Mouse (Mus musculus): Measurements from ENCODE around the gene Adcy6. TPM values are rescaled to one million over a fixed set of nuclear protein-coding genes. Genes with fewer than 3 reads are reported as not detected.

Gene Adcy6
- polyA plus RNA-seq, 1 experiment: 62.8 TPM

DNA sequence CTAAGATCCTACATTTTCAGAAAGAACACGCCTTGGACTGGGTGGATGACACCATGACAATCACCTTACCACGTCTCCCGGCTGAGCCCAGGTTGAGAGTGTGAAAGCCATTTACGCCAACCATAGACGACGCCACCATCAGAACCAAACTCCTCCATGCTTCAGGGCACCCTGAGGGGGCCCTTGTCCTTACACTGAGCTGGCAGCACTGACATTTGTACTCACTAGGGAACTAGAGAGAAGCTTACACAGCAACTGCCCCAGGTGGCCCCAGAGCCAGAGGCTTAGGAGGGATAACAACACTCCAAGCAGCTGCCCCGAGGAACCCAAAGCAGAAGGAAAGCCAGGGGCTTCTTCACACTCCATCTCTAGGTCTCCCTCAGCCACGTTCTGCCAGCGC is 3.1 kb downstream of the Adcy6 start:
- Histone ChIP-seq H3K4me1 (ENCODE audit: control insufficient read depth, insufficient read depth, low read length) (peaks cover 6% of the 10 kb centered on the region; the same call in 1 of the 2 replicates), H3K4me3 (replicated peaks; ENCODE audit: extremely low read depth, low read depth, low read length) (no peak overlapping the region)
- no peak for TF ChIP-seq POLR2A (IDR thresholded peaks at IDR 0.05; ENCODE audit: borderline replicate concordance, extremely low read depth, low read depth, low read length)
- TF ChIP-seq CTCF (IDR thresholded peaks at IDR 0.05; ENCODE audit: insufficient read depth, low read length): no peak
- 67% methylated on average over 9 of the region's 9 CpGs for WGBS
- no peak for DNase-seq

DNA sequence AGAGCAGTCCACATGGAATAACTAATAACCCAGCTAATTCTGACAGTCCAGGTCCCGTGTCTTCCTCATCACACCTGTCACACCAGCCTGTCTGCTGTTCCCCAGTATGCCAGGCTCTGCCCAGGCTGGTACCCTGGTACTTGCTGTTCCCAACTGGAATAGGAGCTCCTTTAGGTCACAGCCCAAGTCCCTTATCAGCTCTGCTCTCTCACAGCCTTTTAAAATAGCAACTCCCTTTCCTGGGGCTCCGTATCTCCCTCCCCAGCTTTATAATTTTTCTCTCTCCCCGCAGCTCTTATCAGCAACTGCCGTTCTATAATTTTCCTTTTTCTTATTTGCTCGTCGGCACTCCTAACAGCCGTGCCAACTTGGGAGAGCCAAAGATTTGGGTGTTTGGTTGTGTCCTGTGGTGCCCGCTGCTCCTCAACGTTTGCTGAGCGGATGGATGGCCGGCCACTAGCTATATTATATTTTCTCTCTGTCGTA is 3.8 kb downstream of the Adcy6 start:
- no peak for DNase-seq
- no peak overlapping the region for H3K4me3 ChIP-seq (replicated peaks; ENCODE audit: extremely low read depth, low read depth, low read length)
- H3K4me1 ChIP-seq (ENCODE audit: control insufficient read depth, insufficient read depth, low read length): peaks cover 6% of the 10 kb centered on the region; the same call in 1 of the 2 replicates
- WGBS: 61% methylated on average over 12 of the region's 12 CpGs
- no peak for TF ChIP-seq POLR2A (IDR thresholded peaks at IDR 0.05; ENCODE audit: borderline replicate concordance, extremely low read depth, low read depth, low read length)
- TF ChIP-seq CTCF (IDR thresholded peaks at IDR 0.05; ENCODE audit: insufficient read depth, low read length): no peak

DNA sequence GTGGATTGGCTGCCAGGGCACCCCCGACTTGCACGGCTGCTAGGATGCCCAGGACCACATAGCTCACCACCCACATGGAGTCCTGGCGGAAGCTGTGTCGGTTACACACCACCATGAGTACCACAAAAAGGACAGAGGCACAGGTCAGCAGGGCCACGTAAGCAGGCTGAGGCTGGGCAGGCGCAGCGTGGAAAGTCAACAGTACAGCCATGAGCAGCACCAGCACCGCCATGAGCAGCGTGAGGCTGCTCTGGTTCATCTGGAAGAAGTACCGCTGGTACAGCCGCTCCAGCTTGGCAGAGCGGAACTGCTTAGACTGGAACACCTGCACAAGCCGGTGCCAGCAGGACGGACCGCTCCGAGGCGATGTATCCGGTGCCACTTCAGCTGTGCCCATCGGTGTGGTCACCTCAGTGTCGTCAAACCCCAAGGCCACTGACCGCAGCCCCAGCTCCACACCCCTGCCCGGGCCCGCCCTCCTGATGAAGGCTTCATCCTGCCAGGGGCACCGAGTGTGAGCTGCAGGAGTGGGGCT is 5.8 kb downstream of the Adcy6 start:
- 89% methylated on average over 24 of the region's 24 CpGs for WGBS
- DNase-seq: no peak
- no peak overlapping the region for H3K4me3 ChIP-seq (replicated peaks; ENCODE audit: extremely low read depth, low read depth, low read length)
- TF ChIP-seq CTCF (IDR thresholded peaks at IDR 0.05; ENCODE audit: insufficient read depth, low read length): no peak
- TF ChIP-seq POLR2A (IDR thresholded peaks at IDR 0.05; ENCODE audit: borderline replicate concordance, extremely low read depth, low read depth, low read length): no peak
- peaks cover 6% of the 10 kb centered on the region; the same call in 1 of the 2 replicates for H3K4me1 ChIP-seq (ENCODE audit: control insufficient read depth, insufficient read depth, low read length)

DNA sequence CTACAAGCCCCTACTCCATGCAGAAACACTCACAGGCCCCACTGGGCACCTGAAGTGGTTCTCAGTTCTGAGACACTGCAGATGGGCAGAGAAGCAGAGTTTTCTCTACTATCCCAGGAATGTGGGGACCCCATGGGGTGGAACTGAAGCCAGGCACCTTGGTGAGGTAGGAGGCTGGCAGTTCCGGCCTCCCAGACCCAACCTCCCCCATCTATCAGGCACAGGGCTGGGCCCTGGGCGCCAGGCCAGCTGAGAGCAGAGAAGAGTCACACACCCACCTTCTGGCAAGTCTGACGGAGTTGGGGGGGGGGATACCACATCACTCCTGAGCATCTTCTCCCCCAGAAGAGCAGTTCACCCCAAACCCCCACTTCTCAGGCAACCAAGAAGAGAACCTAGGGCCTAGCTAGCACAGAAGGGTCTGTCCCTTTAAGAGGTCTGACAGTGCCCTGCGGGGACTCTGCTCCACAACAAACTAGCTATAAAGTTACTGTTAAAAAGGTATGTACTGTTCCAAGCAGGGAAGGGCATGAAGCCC is 6.9 kb downstream of the Adcy6 start:
- DNase-seq: no peak
- TF ChIP-seq POLR2A (IDR thresholded peaks at IDR 0.05; ENCODE audit: borderline replicate concordance, extremely low read depth, low read depth, low read length): no peak
- no peak for TF ChIP-seq CTCF (IDR thresholded peaks at IDR 0.05; ENCODE audit: insufficient read depth, low read length)
- H3K4me1 ChIP-seq (ENCODE audit: control insufficient read depth, insufficient read depth, low read length): peaks cover 4% of the 10 kb centered on the region; the same call in 1 of the 2 replicates
- WGBS: 34% methylated on average over 4 of the region's 4 CpGs
- H3K4me3 ChIP-seq (replicated peaks; ENCODE audit: extremely low read depth, low read depth, low read length): no peak overlapping the region

DNA sequence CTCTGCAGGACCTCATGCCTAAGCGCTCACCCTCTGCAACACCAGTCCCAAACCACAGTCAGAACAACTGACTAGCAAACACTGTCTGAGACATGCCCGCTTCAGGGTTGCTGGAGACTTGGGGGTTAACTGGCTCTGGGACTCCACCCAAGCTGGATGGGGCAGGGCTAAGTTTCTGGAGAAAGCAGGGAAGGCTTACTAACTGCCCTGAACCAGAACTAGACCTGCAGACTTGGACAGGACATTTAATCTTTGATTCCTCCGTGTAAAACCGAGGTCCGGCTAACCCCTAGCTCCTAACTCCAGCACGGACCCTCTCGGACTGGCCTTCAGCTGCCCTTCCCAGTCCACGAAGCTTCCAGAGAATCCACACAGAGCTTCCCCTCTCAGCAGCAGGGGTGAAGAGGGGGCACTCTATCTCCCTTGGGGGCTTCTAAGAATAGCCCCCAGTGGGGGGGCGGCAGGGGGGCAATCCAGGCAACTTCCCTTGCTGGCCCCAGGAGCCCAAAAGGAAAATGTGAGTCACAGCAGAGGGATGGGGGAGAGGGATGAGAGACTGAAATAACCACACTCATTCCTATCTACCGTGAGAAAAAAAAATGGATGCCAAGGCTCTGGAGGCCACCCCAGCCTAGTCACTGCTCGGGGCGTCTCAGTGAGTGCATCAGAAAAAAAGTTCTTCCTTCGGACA is 7.5 kb downstream of the Adcy6 start:
- DNase-seq: no peak
- Histone ChIP-seq H3K4me3 (replicated peaks; ENCODE audit: extremely low read depth, low read depth, low read length) (no peak overlapping the region), H3K4me1 (ENCODE audit: control insufficient read depth, insufficient read depth, low read length) (peaks cover 3% of the 10 kb centered on the region; the same call in 1 of the 2 replicates)
- TF ChIP-seq POLR2A (IDR thresholded peaks at IDR 0.05; ENCODE audit: borderline replicate concordance, extremely low read depth, low read depth, low read length) (no peak), CTCF (IDR thresholded peaks at IDR 0.05; ENCODE audit: insufficient read depth, low read length) (no peak)
- 38% methylated on average over 13 of the region's 13 CpGs for WGBS

DNA sequence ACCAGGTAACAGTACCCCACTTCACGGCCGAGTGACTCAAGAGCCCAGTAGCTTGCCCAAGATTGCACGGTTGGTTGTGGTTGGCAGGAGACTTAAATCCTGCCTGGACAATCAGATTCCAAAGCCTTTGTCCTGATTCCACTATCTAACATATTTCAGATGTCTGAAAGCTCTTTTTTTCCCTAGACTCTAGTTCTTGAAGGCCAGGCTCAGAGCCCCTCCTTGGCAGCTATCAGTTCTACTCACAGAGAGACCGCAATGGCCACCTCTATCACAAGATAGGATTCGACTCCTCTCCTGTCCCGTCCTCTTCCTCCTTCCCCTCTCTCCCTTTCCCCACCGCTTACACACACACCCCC is 8.1 kb downstream of the Adcy6 start:
- no peak for DNase-seq
- Histone ChIP-seq H3K4me1 (ENCODE audit: control insufficient read depth, insufficient read depth, low read length) (no peaks in the 10 kb centered on the region; the same call in 1 of the 2 replicates), H3K4me3 (replicated peaks; ENCODE audit: extremely low read depth, low read depth, low read length) (no peak overlapping the region)
- TF ChIP-seq POLR2A (IDR thresholded peaks at IDR 0.05; ENCODE audit: borderline replicate concordance, extremely low read depth, low read depth, low read length): no peak
- no peak for TF ChIP-seq CTCF (IDR thresholded peaks at IDR 0.05; ENCODE audit: insufficient read depth, low read length)
- 63% methylated on average over 7 of the region's 7 CpGs for WGBS

DNA sequence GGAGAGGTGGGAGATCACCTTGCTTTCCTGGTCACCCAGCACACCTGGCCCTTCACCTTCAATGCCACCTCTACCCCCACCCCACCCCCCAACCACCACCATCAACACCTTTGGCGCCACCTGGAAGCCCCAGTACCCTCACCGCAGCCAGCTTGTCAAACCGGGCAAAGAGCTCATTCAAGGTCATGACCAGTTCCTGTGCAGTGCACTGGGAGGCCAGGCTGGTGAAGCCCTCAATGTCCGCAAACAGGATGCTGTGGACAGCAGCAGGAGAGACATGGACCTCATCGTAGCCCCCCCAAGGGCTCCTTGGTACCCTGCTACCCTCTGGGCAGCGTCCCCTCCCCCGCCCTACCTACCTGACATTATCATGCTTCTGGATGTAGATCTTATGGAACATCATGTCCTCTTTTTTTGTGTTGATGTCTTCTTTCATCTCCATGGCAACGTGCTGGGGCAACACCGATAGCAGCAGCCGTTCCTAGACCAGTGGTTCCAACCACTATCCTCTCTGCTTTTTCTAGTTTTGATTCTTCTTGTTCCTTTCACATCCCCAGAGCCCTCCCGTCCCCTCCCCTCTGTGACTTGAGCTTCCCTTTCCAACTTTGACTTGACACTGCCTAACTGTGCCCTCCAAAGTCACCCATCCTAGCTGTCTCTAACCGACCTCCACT is 9.7 kb downstream of the Adcy6 start:
- no peak for DNase-seq
- WGBS: 84% methylated on average over 12 of the region's 12 CpGs
- TF ChIP-seq CTCF (IDR thresholded peaks at IDR 0.05; ENCODE audit: insufficient read depth, low read length) (no peak), POLR2A (IDR thresholded peaks at IDR 0.05; ENCODE audit: borderline replicate concordance, extremely low read depth, low read depth, low read length) (no peak)
- no peaks in the 10 kb centered on the region; the same call in 1 of the 2 replicates for H3K4me1 ChIP-seq (ENCODE audit: control insufficient read depth, insufficient read depth, low read length)
- no peak overlapping the region for H3K4me3 ChIP-seq (replicated peaks; ENCODE audit: extremely low read depth, low read depth, low read length)

DNA sequence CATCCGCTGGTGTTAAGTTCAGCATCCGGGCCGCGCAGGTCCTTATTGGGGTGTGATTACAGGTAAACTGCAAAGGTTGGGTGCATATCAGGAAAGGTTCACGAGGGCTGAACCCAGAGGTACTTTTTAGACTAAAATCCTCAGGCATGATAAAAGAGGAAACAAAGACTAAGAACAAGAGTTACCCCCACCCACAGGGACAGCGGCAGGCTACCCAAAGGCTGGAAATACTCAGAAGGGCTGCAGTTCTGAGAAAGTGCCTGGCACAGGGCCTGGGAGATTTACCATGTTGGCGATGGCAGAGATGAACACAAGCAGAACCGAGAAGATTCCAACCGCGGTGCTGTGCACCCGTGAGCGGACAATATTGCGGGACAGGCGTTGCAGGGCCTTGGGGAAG is 13.3 kb downstream of the Adcy6 start:
- 92% methylated on average over 14 of the region's 14 CpGs for WGBS
- Histone ChIP-seq H3K4me1 (ENCODE audit: control insufficient read depth, insufficient read depth, low read length) (no peaks in the 10 kb centered on the region), H3K4me3 (replicated peaks; ENCODE audit: extremely low read depth, low read depth, low read length) (no peak overlapping the region)
- DNase-seq: no peak
- no peak for TF ChIP-seq CTCF (IDR thresholded peaks at IDR 0.05; ENCODE audit: insufficient read depth, low read length)
- no peak for TF ChIP-seq POLR2A (IDR thresholded peaks at IDR 0.05; ENCODE audit: borderline replicate concordance, extremely low read depth, low read depth, low read length)

DNA sequence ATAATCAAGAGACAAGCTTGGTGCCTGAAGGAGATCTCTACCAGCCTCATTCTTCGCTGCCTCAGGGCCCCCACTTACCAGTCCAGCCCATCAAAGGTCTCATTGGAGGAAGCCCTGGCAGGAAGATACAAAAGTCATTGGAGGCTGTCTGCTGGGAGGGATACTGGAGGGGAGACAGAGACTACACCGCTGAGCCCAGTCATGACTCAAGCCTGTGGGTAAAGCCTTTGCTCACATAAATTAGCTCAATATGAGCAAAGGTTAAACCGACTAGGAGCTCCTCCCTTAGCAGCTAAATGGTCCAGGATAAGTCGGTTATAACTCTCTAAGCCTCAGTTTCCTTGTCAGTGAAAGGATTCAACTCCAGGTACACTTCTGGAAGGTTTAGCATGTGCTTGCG is 14.8 kb downstream of the Adcy6 start:
- no peaks in the 10 kb centered on the region for H3K4me1 ChIP-seq (ENCODE audit: control insufficient read depth, insufficient read depth, low read length)
- no peak overlapping the region for H3K4me3 ChIP-seq (replicated peaks; ENCODE audit: extremely low read depth, low read depth, low read length)
- TF ChIP-seq CTCF (IDR thresholded peaks at IDR 0.05; ENCODE audit: insufficient read depth, low read length) (no peak), POLR2A (IDR thresholded peaks at IDR 0.05; ENCODE audit: borderline replicate concordance, extremely low read depth, low read depth, low read length) (no peak)
- no peak for DNase-seq
- WGBS: 90% methylated on average over 5 of the region's 5 CpGs
